Mouse (Mus musculus) heart, adult 2 months (tissue): Measurements from ENCODE around the gene Atp6v0a4.

Experiments
- CTCF ChIP-seq: fragments of 200-600 bp; IDR thresholded peaks from 2 replicates; pipeline ENCODE4 v1.8.1; 2022; ENCODE audit warnings: antibody characterized with exemption, mild to moderate bottlenecking, moderate library complexity
- POLR2A ChIP-seq: fragments of 200-500 bp; IDR thresholded peaks from 2 replicates; pipeline ENCODE4 v1.6.1; 2011; ENCODE audit warnings: mild to moderate bottlenecking, low read depth, low read length, control low read depth; ENCODE audit not compliant: insufficient read depth

DNA sequence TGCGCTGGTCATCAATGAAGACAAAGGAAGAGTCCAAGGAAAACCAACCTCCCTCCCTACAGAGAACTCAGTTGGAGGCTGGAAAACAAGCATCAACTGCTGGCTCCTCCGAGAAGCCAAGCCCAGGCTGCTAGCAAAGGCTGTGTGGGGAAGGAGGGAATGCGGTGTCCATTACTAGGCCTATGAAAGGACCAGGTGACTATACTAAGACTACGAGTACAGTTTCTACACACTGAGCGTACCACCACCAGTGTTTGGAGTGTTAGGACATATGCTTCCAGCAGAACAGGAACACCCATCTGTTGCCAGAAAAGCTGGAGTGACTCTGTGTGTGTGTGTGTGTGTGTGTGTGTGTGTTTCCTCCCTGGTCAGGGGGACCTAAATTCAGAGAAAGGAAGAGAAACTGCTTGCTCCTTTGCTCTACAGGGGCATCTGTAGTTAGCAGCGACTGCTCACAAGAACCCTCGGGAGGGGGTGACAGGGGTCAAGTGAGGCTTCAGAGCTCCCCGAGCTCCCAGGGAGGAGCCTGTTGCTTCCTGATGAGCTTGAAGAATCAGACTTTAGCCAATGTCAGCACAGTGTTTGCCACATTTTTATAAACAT, 21.2 kb upstream of the Atp6v0a4 start:
- no peak for TF ChIP-seq POLR2A
- TF ChIP-seq CTCF: no peak
